Mouse (Mus musculus) lung, postnatal 0 days (tissue): ENCODE data around the gene Arhgap27. TPM values are rescaled to one million over a fixed set of nuclear protein-coding genes. Genes with fewer than 3 reads are reported as not detected.
A peak's percentile ranks its signal among the peaks of the same experiment; 100 is the strongest.

Experiments
- ATAC-seq: fragments of 200-750 bp; cut with Nextera tagmentation; 2 replicates; pipeline ENCODE4 v1.8.0; 2017; ENCODE audit warnings: moderate library complexity
- DNase-seq: peaks from one replicate; pipeline ENCODE4 v3.0.0-alpha.2; 2016; ENCODE audit warnings: low spot score
- H3K27ac ChIP-seq: fragments of 300-500 bp; sonication (generic); 2 replicates; pipeline ENCODE4 v1.5.1; 2014; ENCODE audit warnings: antibody characterized with exemption, mild to moderate bottlenecking, low read length, mixed read lengths
- H3K27me3 ChIP-seq: fragments of 300-500 bp; sonication (generic); replicated peaks from 2 replicates; pipeline ENCODE4 v1.6.1; 2014; ENCODE audit warnings: low read length, mixed read lengths; ENCODE audit not compliant: insufficient read depth
- H3K36me3 ChIP-seq: fragments of 300-500 bp; sonication (generic); 2 replicates; pipeline ENCODE4 v1.6.1; 2014; ENCODE audit warnings: low read length, mixed read lengths; ENCODE audit not compliant: insufficient read depth
- H3K4me1 ChIP-seq: fragments of 300-500 bp; sonication (generic); 2 replicates; pipeline ENCODE4 v1.6.1; 2014; ENCODE audit warnings: antibody characterized with exemption, low read depth, low read length, mixed read lengths; ENCODE audit not compliant: insufficient read depth
- H3K4me2 ChIP-seq: fragments of 300-500 bp; sonication (generic); replicated peaks from 2 replicates; pipeline ENCODE4 v1.6.1; 2014; ENCODE audit warnings: low read depth, mild to moderate bottlenecking, low read length, moderate library complexity, mixed read lengths
- H3K4me3 ChIP-seq: fragments of 300-500 bp; sonication (generic); 2 replicates; pipeline ENCODE4 v1.5.1; 2014; ENCODE audit warnings: low read depth, low read length
- H3K9ac ChIP-seq: fragments of 300-500 bp; sonication (generic); replicated peaks from 2 replicates; pipeline ENCODE4 v1.6.1; 2014; ENCODE audit warnings: low read depth, mild to moderate bottlenecking
- H3K9me3 ChIP-seq: fragments of 300-500 bp; sonication (generic); 2 replicates; pipeline ENCODE4 v1.6.1; 2016; ENCODE audit warnings: low read length, mixed read lengths
- CTCF ChIP-seq: IDR thresholded peaks from 2 replicates; pipeline ENCODE4 v1.5.1; 2016; ENCODE audit warnings: antibody characterized with exemption, mild to moderate bottlenecking
- EP300 ChIP-seq: IDR thresholded peaks from 2 replicates; pipeline ENCODE4 v1.6.1; 2016; ENCODE audit warnings: antibody characterized with exemption, mild to moderate bottlenecking, control low read depth
- WGBS: fragments of 180-500 bp; shearing (Covaris S2); extraction: QIAGEN DNeasy Blood & Tissue Kit; methylation state at CpG from one replicate; pipeline ENCODE4 v1.1.7; 2014; 5-methylcytosine and 5-hydroxymethylcytosine counted together
- polyA plus RNA-seq: library from polyadenylated mRNA; unstranded; fragments of >200 nt; fragmentation: Nextera tagmentation; extraction: Ambion mirVana; gene quantifications from 2 replicates; pipeline ENCODE4 v1.2.1, GENCODE M21; 2015

The Arhgap27 gene
- polyA plus RNA-seq, 1 experiment from 2014 or later, result 20.0 TPM

- no peaks in the 10 kb centered on the region for H3K9me3 ChIP-seq
- H3K4me2 ChIP-seq, result no peak overlapping the region
- H3K4me1 ChIP-seq, result no peaks in the 10 kb centered on the region
- no peak for TF ChIP-seq CTCF
- no peaks in the 10 kb centered on the region for H3K27me3 ChIP-seq
- no peak overlapping the region for H3K4me3 ChIP-seq
- WGBS, result 81% methylated on average over 8 of the region's 8 CpGs
- no peaks in the 10 kb centered on the region for H3K36me3 ChIP-seq
- no peak overlapping the region for H3K9ac ChIP-seq
- no peak for DNase-seq
- no peak for ATAC-seq
- no peak overlapping the region for H3K27ac ChIP-seq
Measured at GRCm38 (mm10) chr11:103320196-103320595, 43.3 kb downstream of the Arhgap27 start.

- TF ChIP-seq CTCF (no peak), EP300 (no peak)
- H3K27me3 ChIP-seq, result no peaks in the 10 kb centered on the region
- no peak overlapping the region for H3K27ac ChIP-seq
- no peak overlapping the region for H3K4me2 ChIP-seq
- no peaks in the 10 kb centered on the region for H3K9me3 ChIP-seq
- no peak overlapping the region for H3K9ac ChIP-seq
- ATAC-seq (peak; percentile 71), DNase-seq (peak; percentile 53)
- WGBS, result 38% methylated on average over 1 of the region's 1 CpGs
- H3K4me3 ChIP-seq, result no peak overlapping the region
- H3K36me3 ChIP-seq, result no peaks in the 10 kb centered on the region
- no peaks in the 10 kb centered on the region for H3K4me1 ChIP-seq
Measured at GRCm38 (mm10) chr11:103318042-103318441, 45.5 kb downstream of the Arhgap27 start.

GRCm38 (mm10) chr11:103315379-103315778, 48.1 kb downstream of the Arhgap27 start:
- H3K9ac ChIP-seq, result no peak overlapping the region
- ATAC-seq, result no peak
- H3K4me3 ChIP-seq, result no peak overlapping the region
- WGBS, result 71% methylated on average over 5 of the region's 5 CpGs
- no peak overlapping the region for H3K4me2 ChIP-seq
- H3K27me3 ChIP-seq, result no peaks in the 10 kb centered on the region
- no peaks in the 10 kb centered on the region for H3K36me3 ChIP-seq
- H3K4me1 ChIP-seq, result peaks cover 6% of the 10 kb centered on the region; the same call in 1 of the 2 replicates
- TF ChIP-seq CTCF, result no peak
- no peak for TF ChIP-seq EP300
- no peak overlapping the region for H3K27ac ChIP-seq
- no peaks in the 10 kb centered on the region for H3K9me3 ChIP-seq
- DNase-seq, result no peak

GRCm38 (mm10) chr11:103314736-103315374, 48.6 kb downstream of the Arhgap27 start:
- ATAC-seq (no peak), DNase-seq (no peak)
- TF ChIP-seq CTCF (no peak), EP300 (no peak)
- no peaks in the 10 kb centered on the region for H3K9me3 ChIP-seq
- H3K27me3 ChIP-seq, result no peaks in the 10 kb centered on the region
- H3K4me3 ChIP-seq, result no peak overlapping the region
- H3K4me1 ChIP-seq, result peaks cover 6% of the 10 kb centered on the region; the same call in 1 of the 2 replicates
- no peak overlapping the region for H3K4me2 ChIP-seq
- WGBS, result 59% methylated on average over 10 of the region's 10 CpGs
- no peak overlapping the region for H3K9ac ChIP-seq
- H3K36me3 ChIP-seq, result no peaks in the 10 kb centered on the region
- no peak overlapping the region for H3K27ac ChIP-seq

- H3K27ac ChIP-seq, result no peak overlapping the region
- H3K36me3 ChIP-seq, result no peaks in the 10 kb centered on the region
- no peak overlapping the region for H3K4me2 ChIP-seq
- H3K9me3 ChIP-seq, result no peaks in the 10 kb centered on the region
- TF ChIP-seq CTCF (no peak), EP300 (no peak)
- WGBS, result 62% methylated on average over 6 of the region's 6 CpGs
- no peak overlapping the region for H3K4me3 ChIP-seq
- no peaks in the 10 kb centered on the region for H3K27me3 ChIP-seq
- no peak for ATAC-seq
- H3K4me1 ChIP-seq, result peaks cover 6% of the 10 kb centered on the region; the same call in 1 of the 2 replicates
- no peak for DNase-seq
- H3K9ac ChIP-seq, result no peak overlapping the region
Measured at GRCm38 (mm10) chr11:103313542-103313941, 50.0 kb downstream of the Arhgap27 start.

GRCm38 (mm10) chr11:103312655-103313255, 50.7 kb downstream of the Arhgap27 start:
- Histone ChIP-seq H3K9me3 (no peaks in the 10 kb centered on the region), H3K9ac (no peak overlapping the region), H3K27ac (peak overlapping the region; percentile 76; the same call in 1 of the 2 replicates), H3K27me3 (no peaks in the 10 kb centered on the region), H3K4me1 (peaks cover 6% of the 10 kb centered on the region; the same call in 1 of the 2 replicates), H3K4me3 (no peak overlapping the region), H3K4me2 (no peak overlapping the region), H3K36me3 (no peaks in the 10 kb centered on the region)
- no peak for ATAC-seq
- TF ChIP-seq CTCF (no peak), EP300 (no peak)
- no peak for DNase-seq
- 53% methylated on average over 8 of the region's 8 CpGs for WGBS
